Mouse (Mus musculus): ENCODE data around the gene Pigq.

Pigq gene

GRCm38 (mm10) chr17:25944366-25945163 is at the start of gene Pigq, which contains the start of gene Nhlrc4:
Pigq (minus strand) TSS chr17:25944936.
Nhlrc4 (minus strand) TSS chr17:25944961.
- no peak for DNase-seq (ENCODE audit: low spot score)

GRCm38 (mm10) chr17:25993489-25993888 is 48.8 kb upstream of the Pigq start:
- no peak for DNase-seq (ENCODE audit: low spot score)

- no peak for DNase-seq (ENCODE audit: low spot score)
These were observed 47.5 kb upstream of the Pigq start for GRCm38 (mm10) chr17:25992274-25992673.

GRCm38 (mm10) chr17:25990331-25990730 is 45.6 kb upstream of the Pigq start:
- DNase-seq (ENCODE audit: low spot score): no peak

GRCm38 (mm10) chr17:25985306-25986294 is 40.9 kb upstream of the Pigq start, which contains the start of gene Capn15:
Capn15 (minus strand) TSS chr17:25985796.
- DNase-seq (ENCODE audit: low spot score): peak; percentile 86

GRCm38 (mm10) chr17:25984556-25985305 is 40.0 kb upstream of the Pigq start:
- no peak for DNase-seq (ENCODE audit: low spot score)

- no peak for DNase-seq (ENCODE audit: low spot score)
These were observed 39.3 kb upstream of the Pigq start for GRCm38 (mm10) chr17:25984066-25984465.

GRCm38 (mm10) chr17:25982913-25983312 is 38.2 kb upstream of the Pigq start:
- DNase-seq (ENCODE audit: low spot score): no peak

GRCm38 (mm10) chr17:25980854-25981253 is 36.1 kb upstream of the Pigq start:
- no peak for DNase-seq (ENCODE audit: low spot score)

GRCm38 (mm10) chr17:25979829-25980738 is 35.3 kb upstream of the Pigq start:
- DNase-seq (ENCODE audit: low spot score): no peak

GRCm38 (mm10) chr17:25970954-25971707 is 26.4 kb upstream of the Pigq start:
- DNase-seq (ENCODE audit: low spot score): no peak

- DNase-seq (ENCODE audit: low spot score): no peak
These were observed 25.7 kb upstream of the Pigq start for GRCm38 (mm10) chr17:25970448-25970847.

GRCm38 (mm10) chr17:25968176-25968575 is 23.4 kb upstream of the Pigq start:
- no peak for DNase-seq (ENCODE audit: low spot score)

- DNase-seq (ENCODE audit: low spot score): no peak
These were observed 22.9 kb upstream of the Pigq start for GRCm38 (mm10) chr17:25967652-25968051.

GRCm38 (mm10) chr17:25964271-25964670 is 19.5 kb upstream of the Pigq start:
- DNase-seq (ENCODE audit: low spot score): no peak

GRCm38 (mm10) chr17:25962413-25962905 is 17.7 kb upstream of the Pigq start:
- no peak for DNase-seq (ENCODE audit: low spot score)

- DNase-seq (ENCODE audit: low spot score): no peak
These were observed 16.8 kb upstream of the Pigq start for GRCm38 (mm10) chr17:25961566-25961965.

GRCm38 (mm10) chr17:25959630-25960467 is 15.1 kb upstream of the Pigq start:
- DNase-seq (ENCODE audit: low spot score): no peak
